Mouse (Mus musculus): ENCODE results near the gene Slpi. TPM values are rescaled to one million over a fixed set of nuclear protein-coding genes. Genes with fewer than 3 reads are reported as not detected.
"Not testable (repeated sequence)": the region's sequence is repeated elsewhere in the genome, so short reads cannot be mapped to it uniquely, and the experiment has no call there.

Slpi gene
- polyA plus RNA-seq, 1 experiment from 2014 or later, result 12.1 TPM

GRCm38 (mm10) chr2:164343732-164344131 lies 45.2 kb downstream of the Slpi start:
- not testable (repeated sequence) for H3K27me3 ChIP-seq (replicated peaks)

GRCm38 (mm10) chr2:164332440-164332839 lies 56.5 kb downstream of the Slpi start, which contains the start of gene Svs5:
Gene Svs5, plus strand, starts transcription at chr2:164332740.
- 39% methylated on average over 3 of the region's 3 CpGs for WGBS (ENCODE audit: insufficient replicate concordance)
- H3K4me1 ChIP-seq; H3K4me2 ChIP-seq; H3K9ac ChIP-seq; H3K36me3 ChIP-seq; H3K9me3 ChIP-seq (replicated peaks); H3K27me3 ChIP-seq (replicated peaks); ATAC-seq; H3K4me3 ChIP-seq; H3K27ac ChIP-seq: not testable (repeated sequence)

More at GRCm38 (mm10) chr2:164343732-164344131, 45.2 kb downstream of the Slpi start:
- H3K27ac ChIP-seq; H3K4me2 ChIP-seq; H3K9ac ChIP-seq; ATAC-seq; H3K4me3 ChIP-seq; H3K9me3 ChIP-seq (replicated peaks); H3K4me1 ChIP-seq; H3K36me3 ChIP-seq: not testable (repeated sequence)
- 50% methylated on average over 1 of the region's 1 CpGs for WGBS (ENCODE audit: insufficient replicate concordance)

GRCm38 (mm10) chr2:164320983-164321382 lies 67.9 kb downstream of the Slpi start:
- Histone ChIP-seq H3K27me3 (replicated peaks) (no peaks in the 10 kb centered on the region), H3K27ac (no peak overlapping the region), H3K9me3 (replicated peaks) (no peaks in the 10 kb centered on the region), H3K4me1 (no peaks in the 10 kb centered on the region), H3K9ac (no peak overlapping the region), H3K4me3 (no peak overlapping the region), H3K36me3 (no peaks in the 10 kb centered on the region), H3K4me2 (no peak overlapping the region)
- no peak for ATAC-seq
- 70% methylated on average over 6 of the region's 6 CpGs for WGBS (ENCODE audit: insufficient replicate concordance)

GRCm38 (mm10) chr2:164316451-164316850 lies 72.4 kb downstream of the Slpi start, which contains the start of gene Svs6:
Gene Svs6, plus strand, starts transcription at chr2:164316751.
- H3K4me3 ChIP-seq; H3K27me3 ChIP-seq (replicated peaks); H3K9me3 ChIP-seq (replicated peaks); H3K4me1 ChIP-seq; ATAC-seq; H3K4me2 ChIP-seq; H3K36me3 ChIP-seq; H3K9ac ChIP-seq; H3K27ac ChIP-seq: not testable (repeated sequence)
- 55% methylated on average over 1 of the region's 1 CpGs for WGBS (ENCODE audit: insufficient replicate concordance)

GRCm38 (mm10) chr2:164315460-164315859 lies 73.4 kb downstream of the Slpi start:
- not testable (repeated sequence) for H3K4me1 ChIP-seq; H3K9ac ChIP-seq; H3K36me3 ChIP-seq; H3K4me2 ChIP-seq; H3K27me3 ChIP-seq (replicated peaks); H3K27ac ChIP-seq; H3K9me3 ChIP-seq (replicated peaks); H3K4me3 ChIP-seq; ATAC-seq

- Histone ChIP-seq H3K4me3 (no peak overlapping the region), H3K9ac (no peak overlapping the region), H3K9me3 (replicated peaks) (no peaks in the 10 kb centered on the region), H3K27me3 (replicated peaks) (no peaks in the 10 kb centered on the region), H3K27ac (no peak overlapping the region), H3K4me1 (no peaks in the 10 kb centered on the region), H3K36me3 (no peaks in the 10 kb centered on the region), H3K4me2 (no peak overlapping the region)
- 68% methylated on average over 5 of the region's 5 CpGs for WGBS (ENCODE audit: insufficient replicate concordance)
- ATAC-seq, result no peak
Observed at GRCm38 (mm10) chr2:164312599-164312998, 76.3 kb downstream of the Slpi start.

Small RNA genes within 50 kb of the gene (microRNA-seq; reads per million reads assigned to microRNA genes)
- gene Mir7678, result not detected

Other genes with a start within 250 kb of the Slpi start
- gene Kcns1, start 218.0 kb downstream of the Slpi start, polyA plus RNA-seq (2016; fragmentation: Nextera tagmentation; extraction: Ambion mirVana), result not detected in 2 replicates
- gene Wfdc5, start 206.4 kb downstream of the Slpi start, polyA plus RNA-seq (2016; fragmentation: Nextera tagmentation; extraction: Ambion mirVana), result not detected in 2 replicates
- not detected in 2 replicates for gene Wfdc12, start 198.5 kb downstream of the Slpi start, polyA plus RNA-seq (2016; fragmentation: Nextera tagmentation; extraction: Ambion mirVana)
- gene Wfdc15a, start 189.0 kb downstream of the Slpi start, polyA plus RNA-seq (2016; fragmentation: Nextera tagmentation; extraction: Ambion mirVana), result not detected in 2 replicates
- 0.30 TPM in 1 of 2 replicates, not detected in the other for gene Wfdc15b, start 167.4 kb downstream of the Slpi start, polyA plus RNA-seq (2016; fragmentation: Nextera tagmentation; extraction: Ambion mirVana)
- gene Svs2, start 150.6 kb downstream of the Slpi start, polyA plus RNA-seq (2016; fragmentation: Nextera tagmentation; extraction: Ambion mirVana), result not detected in 2 replicates
- not detected in 2 replicates for gene Svs3b, start 132.5 kb downstream of the Slpi start, polyA plus RNA-seq (2016; fragmentation: Nextera tagmentation; extraction: Ambion mirVana)
- gene Svs4, start 110.6 kb downstream of the Slpi start, polyA plus RNA-seq (2016; fragmentation: Nextera tagmentation; extraction: Ambion mirVana), result not detected in 2 replicates
- not detected in 2 replicates for gene Svs3a, start 99.8 kb downstream of the Slpi start, polyA plus RNA-seq (2016; fragmentation: Nextera tagmentation; extraction: Ambion mirVana)
- gene Svs6, start 72.3 kb downstream of the Slpi start, polyA plus RNA-seq (2016; fragmentation: Nextera tagmentation; extraction: Ambion mirVana), result not detected in 2 replicates
- gene Svs5, start 56.4 kb downstream of the Slpi start, polyA plus RNA-seq (2016; fragmentation: Nextera tagmentation; extraction: Ambion mirVana), result not detected in 2 replicates
- gene Rbpjl, start 14.0 kb upstream of the Slpi start, polyA plus RNA-seq (2016; fragmentation: Nextera tagmentation; extraction: Ambion mirVana), result not detected in 2 replicates
- gene Matn4, start 16.1 kb upstream of the Slpi start, polyA plus RNA-seq (2016; fragmentation: Nextera tagmentation; extraction: Ambion mirVana), result 0.28 and 0.41 TPM in 2 replicates
- 31.3 and 31.8 TPM in 2 replicates for gene Sdc4, start 54.8 kb upstream of the Slpi start, polyA plus RNA-seq (2016; fragmentation: Nextera tagmentation; extraction: Ambion mirVana)
- gene Sys1, start 67.9 kb upstream of the Slpi start, polyA plus RNA-seq (2016; fragmentation: Nextera tagmentation; extraction: Ambion mirVana), result 36.1 and 37.9 TPM in 2 replicates
- gene Gm20458, start 71.9 kb upstream of the Slpi start, polyA plus RNA-seq (2016; fragmentation: Nextera tagmentation; extraction: Ambion mirVana), result 4.7 and 5.2 TPM in 2 replicates
- not detected in 2 replicates for gene Trp53tg5, start 84.6 kb upstream of the Slpi start, polyA plus RNA-seq (2016; fragmentation: Nextera tagmentation; extraction: Ambion mirVana)
- 0.94 and 1.7 TPM in 2 replicates for gene Dbndd2, start 97.0 kb upstream of the Slpi start, polyA plus RNA-seq (2016; fragmentation: Nextera tagmentation; extraction: Ambion mirVana)
- gene Pigt, start 108.4 kb upstream of the Slpi start, polyA plus RNA-seq (2016; fragmentation: Nextera tagmentation; extraction: Ambion mirVana), result 29.7 and 30.3 TPM in 2 replicates
- gene Wfdc2, start 173.3 kb upstream of the Slpi start, polyA plus RNA-seq (2016; fragmentation: Nextera tagmentation; extraction: Ambion mirVana), result 2.1 and 3.2 TPM in 2 replicates
- gene Spint3, start 184.4 kb upstream of the Slpi start, polyA plus RNA-seq (2016; fragmentation: Nextera tagmentation; extraction: Ambion mirVana), result not detected in 2 replicates
- gene Wfdc6a, start 196.4 kb upstream of the Slpi start, polyA plus RNA-seq (2016; fragmentation: Nextera tagmentation; extraction: Ambion mirVana), result 0.26 TPM in 1 of 2 replicates, not detected in the other
- not detected in 2 replicates for gene Eppin, start 204.5 kb upstream of the Slpi start, polyA plus RNA-seq (2016; fragmentation: Nextera tagmentation; extraction: Ambion mirVana)
- not detected in 2 replicates for gene Wfdc6b, start 224.4 kb upstream of the Slpi start, polyA plus RNA-seq (2016; fragmentation: Nextera tagmentation; extraction: Ambion mirVana)
- not detected in 2 replicates for gene Wfdc8, start 224.5 kb upstream of the Slpi start, polyA plus RNA-seq (2016; fragmentation: Nextera tagmentation; extraction: Ambion mirVana)
- gene Wfdc16, start 249.7 kb upstream of the Slpi start, polyA plus RNA-seq (2016; fragmentation: Nextera tagmentation; extraction: Ambion mirVana), result not detected in 2 replicates

Measured in liver, embryonic 12.5 days (tissue).